Mouse (Mus musculus) kidney, postnatal 0 days (tissue): ENCODE results near the gene Grasp. TPM values are rescaled to one million over a fixed set of nuclear protein-coding genes. Genes with fewer than 3 reads are reported as not detected.

ENCODE experiments used
- ATAC-seq: fragments of 200-750 bp; cut with Nextera tagmentation; replicated peaks from 2 replicates; pipeline ENCODE4 v1.8.0; 2017; ENCODE audit warnings: low read depth, moderate number of reproducible peaks, moderate TSS enrichment, moderate library complexity; ENCODE audit not compliant: low FRiP score
- DNase-seq: peaks from one replicate; pipeline ENCODE4 v3.0.0-alpha.2; 2016; ENCODE audit warnings: low spot score
- H3K27ac ChIP-seq: fragments of 300-500 bp; sonication (generic); 2 replicates; pipeline ENCODE4 v1.5.1; 2014; ENCODE audit warnings: mild to moderate bottlenecking
- H3K27me3 ChIP-seq: fragments of 300-500 bp; sonication (generic); 2 replicates; pipeline ENCODE4 v1.6.1; 2014; ENCODE audit warnings: low read length, mixed read lengths; ENCODE audit not compliant: insufficient read depth
- H3K36me3 ChIP-seq: fragments of 300-500 bp; sonication (generic); 2 replicates; pipeline ENCODE4 v1.6.1; 2014; ENCODE audit warnings: low read length, mixed read lengths; ENCODE audit not compliant: insufficient read depth
- H3K4me1 ChIP-seq: fragments of 300-500 bp; sonication (generic); replicated peaks from 2 replicates; pipeline ENCODE4 v1.6.1; 2014; ENCODE audit warnings: antibody characterized with exemption, low read length, mixed read lengths; ENCODE audit not compliant: insufficient read depth
- H3K4me2 ChIP-seq: fragments of 300-500 bp; sonication (generic); 2 replicates; pipeline ENCODE4 v1.6.1; 2014; ENCODE audit warnings: mild to moderate bottlenecking, low read length, moderate library complexity, mixed read lengths
- H3K4me3 ChIP-seq: fragments of 300-500 bp; sonication (generic); replicated peaks from 2 replicates; pipeline ENCODE4 v1.5.1; 2014; ENCODE audit warnings: low read depth, low read length
- H3K9ac ChIP-seq: fragments of 300-500 bp; sonication (generic); 2 replicates; pipeline ENCODE4 v1.6.1; 2014; ENCODE audit warnings: low read depth, low read length
- H3K9me3 ChIP-seq: fragments of 300-500 bp; sonication (generic); replicated peaks from 2 replicates; pipeline ENCODE4 v1.6.1; 2016; ENCODE audit warnings: low read length, inconsistent platforms, mixed read lengths
- CTCF ChIP-seq: IDR thresholded peaks from 2 replicates; pipeline ENCODE4 v1.5.1; 2016; ENCODE audit warnings: antibody characterized with exemption, low read depth, mild to moderate bottlenecking, moderate library complexity
- WGBS: fragments of 180-500 bp; shearing (Covaris S2); extraction: QIAGEN DNeasy Blood & Tissue Kit; methylation state at CpG from one replicate; pipeline ENCODE4 v1.1.7; 2014; 5-methylcytosine and 5-hydroxymethylcytosine counted together
- polyA plus RNA-seq: library from polyadenylated mRNA; unstranded; fragments of >200 nt; fragmentation: Nextera tagmentation; extraction: Ambion mirVana; gene quantifications from 2 replicates; pipeline ENCODE4 v1.2.1, GENCODE M21; 2015

Gene Grasp
- polyA plus RNA-seq, 1 experiment from 2014 or later: 3.7 TPM

GRCm38 (mm10) chr15:101234611-101235341, 10.8 kb downstream of the Grasp start:
- Histone ChIP-seq H3K4me1 (peaks cover 8% of the 10 kb centered on the region; the same call in 1 of the 2 replicates), H3K9me3 (no peaks in the 10 kb centered on the region), H3K4me2 (no peak overlapping the region), H3K4me3 (no peak overlapping the region), H3K9ac (no peak overlapping the region), H3K27ac (0 out of 2 replicates have a peak overlapping the region, but pooled peaks have one; percentile 31), H3K27me3 (no peaks in the 10 kb centered on the region), H3K36me3 (peaks cover 14% of the 10 kb centered on the region; the same call in 1 of the 2 replicates)
- DNase-seq (no peak), ATAC-seq (no peak)
- no peak for TF ChIP-seq CTCF
- WGBS: 70% methylated on average over 10 of the region's 10 CpGs

DNA sequence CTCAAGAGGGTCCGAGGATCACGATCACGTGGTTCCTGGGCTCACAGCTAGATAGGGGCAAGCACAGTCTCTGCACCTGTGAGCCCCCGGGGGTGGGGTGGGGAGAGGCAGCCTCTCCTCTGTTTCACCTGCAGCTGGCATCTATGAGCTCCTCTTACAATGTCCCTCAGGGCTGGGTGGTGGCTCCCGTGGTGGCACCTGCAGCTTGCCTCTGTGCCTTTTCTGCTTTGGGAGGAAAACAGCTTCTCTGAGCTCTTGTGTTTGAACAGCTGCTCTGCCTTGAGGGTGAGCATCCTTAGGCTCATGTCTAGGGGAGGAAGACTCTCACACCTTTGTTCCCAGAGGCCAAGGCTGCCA, 11.3 kb downstream of the Grasp start:
- H3K9ac ChIP-seq: no peak overlapping the region
- no peak for TF ChIP-seq CTCF
- H3K4me1 ChIP-seq: peaks cover 8% of the 10 kb centered on the region; the same call in 1 of the 2 replicates
- H3K9me3 ChIP-seq: no peaks in the 10 kb centered on the region
- no peaks in the 10 kb centered on the region for H3K27me3 ChIP-seq
- DNase-seq (no peak), ATAC-seq (no peak)
- peak overlapping the region; percentile 31; the same call in 1 of the 2 replicates for H3K27ac ChIP-seq
- 32% methylated on average over 5 of the region's 5 CpGs for WGBS
- no peak overlapping the region for H3K4me3 ChIP-seq
- H3K4me2 ChIP-seq: no peak overlapping the region; the same call in 1 of the 2 replicates
- peaks cover 12% of the 10 kb centered on the region; the same call in 1 of the 2 replicates for H3K36me3 ChIP-seq

DNA sequence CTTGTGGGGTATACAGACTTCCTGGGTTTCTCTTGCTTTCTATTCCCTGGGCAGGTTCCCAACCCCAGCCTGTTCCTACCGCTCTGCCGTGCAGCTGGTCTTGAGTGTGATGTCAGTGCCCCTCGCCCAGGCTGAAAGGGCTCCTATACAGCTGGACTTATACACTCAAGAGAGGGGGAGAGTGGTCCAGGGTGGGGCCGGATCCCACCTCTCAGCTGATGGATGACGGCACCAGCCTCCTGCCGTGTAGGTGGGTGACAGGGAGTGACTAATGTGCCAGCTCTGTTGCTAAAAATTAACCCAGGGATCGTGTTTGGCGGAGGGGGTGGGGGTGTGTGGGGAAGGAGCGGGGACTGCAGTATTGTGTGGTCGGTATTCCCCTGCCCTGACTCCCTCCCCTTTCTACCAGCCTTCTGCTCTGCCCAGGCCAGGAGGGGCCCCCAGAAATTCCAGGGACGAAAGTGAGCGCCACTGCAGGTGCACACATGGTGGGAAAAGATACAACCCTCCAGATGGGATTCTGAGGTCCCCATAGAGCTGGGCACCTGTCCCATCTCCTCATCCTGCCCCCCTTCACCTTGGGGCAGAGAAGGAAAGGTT, 11.8 kb downstream of the Grasp start:
- Histone ChIP-seq H3K9ac (no peak overlapping the region), H3K9me3 (no peaks in the 10 kb centered on the region), H3K4me3 (no peak overlapping the region), H3K36me3 (peaks cover 7% of the 10 kb centered on the region; the same call in 1 of the 2 replicates), H3K4me1 (peaks cover 8% of the 10 kb centered on the region; the same call in 1 of the 2 replicates), H3K27me3 (no peaks in the 10 kb centered on the region), H3K4me2 (peak overlapping the region; percentile 33), H3K27ac (peak overlapping the region; percentile 31; the same call in 1 of the 2 replicates)
- ATAC-seq (peak; percentile 48; the same call in 1 of the 2 replicates), DNase-seq (no peak)
- 22% methylated on average over 12 of the region's 12 CpGs for WGBS
- no peak for TF ChIP-seq CTCF

GRCm38 (mm10) chr15:101236878-101237277, 12.9 kb downstream of the Grasp start:
- Histone ChIP-seq H3K4me2 (no peak overlapping the region), H3K9me3 (no peaks in the 10 kb centered on the region), H3K27ac (no peak overlapping the region), H3K9ac (no peak overlapping the region), H3K4me3 (no peak overlapping the region), H3K4me1 (peaks cover 8% of the 10 kb centered on the region; the same call in 1 of the 2 replicates), H3K36me3 (no peaks in the 10 kb centered on the region), H3K27me3 (no peaks in the 10 kb centered on the region)
- 12% methylated on average over 3 of the region's 3 CpGs for WGBS
- peak; percentile 85 for DNase-seq
- no peak for ATAC-seq
- TF ChIP-seq CTCF: peak; percentile 88

DNA sequence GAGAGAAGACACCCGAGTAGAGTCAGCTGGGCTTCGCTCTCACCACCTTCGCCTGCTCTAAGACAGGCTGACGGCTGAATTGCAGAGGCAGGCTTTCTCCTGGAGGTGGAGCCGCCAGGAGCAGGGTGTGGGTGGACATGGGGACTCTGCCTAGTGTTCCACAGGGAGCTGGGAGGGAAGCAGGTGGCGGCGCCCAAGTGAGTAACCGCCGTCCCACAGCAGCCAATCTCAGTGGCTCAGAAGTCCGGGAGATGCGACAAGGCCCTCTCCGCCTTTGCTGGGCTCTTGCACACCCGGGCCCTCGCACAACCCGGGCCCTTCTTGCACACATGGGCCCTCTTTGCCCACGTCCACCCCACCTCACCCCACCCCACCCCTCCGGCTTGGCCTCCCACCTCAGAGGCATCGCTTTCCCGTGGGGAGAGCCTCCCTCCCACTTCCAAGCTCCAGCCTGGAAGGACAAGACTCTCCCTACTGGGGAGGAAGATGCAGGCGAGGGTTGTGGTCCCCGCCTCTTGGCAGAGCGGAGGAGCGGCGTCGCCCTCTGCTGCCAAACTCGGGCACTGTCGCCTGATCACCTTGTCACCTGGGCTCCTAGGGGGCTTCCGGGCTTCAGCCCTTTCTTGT, 15.0 kb downstream of the Grasp start:
- no peaks in the 10 kb centered on the region for H3K27me3 ChIP-seq
- WGBS: 3% methylated on average over 26 of the region's 28 CpGs
- H3K4me1 ChIP-seq: peaks cover 8% of the 10 kb centered on the region; the same call in 1 of the 2 replicates
- no peak overlapping the region for H3K27ac ChIP-seq
- no peak overlapping the region for H3K9ac ChIP-seq
- peak; percentile 74 for TF ChIP-seq CTCF
- DNase-seq (peak; percentile 80), ATAC-seq (0 out of 2 replicates have a peak, but pooled peaks have one; percentile 17)
- no peaks in the 10 kb centered on the region for H3K9me3 ChIP-seq
- H3K36me3 ChIP-seq: no peaks in the 10 kb centered on the region
- no peak overlapping the region for H3K4me3 ChIP-seq
- peak overlapping the region; percentile 55 for H3K4me2 ChIP-seq

- ATAC-seq: no peak
- H3K4me2 ChIP-seq: no peak overlapping the region
- no peaks in the 10 kb centered on the region for H3K36me3 ChIP-seq
- TF ChIP-seq CTCF: no peak
- H3K4me1 ChIP-seq: peaks cover 8% of the 10 kb centered on the region; the same call in 1 of the 2 replicates
- no peak overlapping the region for H3K9ac ChIP-seq
- no peak overlapping the region for H3K4me3 ChIP-seq
- no peak for DNase-seq
- no peak overlapping the region for H3K27ac ChIP-seq
- H3K27me3 ChIP-seq: no peaks in the 10 kb centered on the region
- H3K9me3 ChIP-seq: no peaks in the 10 kb centered on the region
- 66% methylated on average over 8 of the region's 8 CpGs for WGBS
These were observed 15.8 kb downstream of the Grasp start for GRCm38 (mm10) chr15:101239821-101240220.
